Mouse (Mus musculus): Measurements from ENCODE around the gene Hils1. TPM values are rescaled to one million over a fixed set of nuclear protein-coding genes. Genes with fewer than 3 reads are reported as not detected.

Gene Hils1
- polyA plus RNA-seq, 1 experiment from 2014 or later = not detected

- H3K4me3 ChIP-seq (ENCODE audit: low read depth, low read length) = no peak overlapping the region
- H3K9me3 ChIP-seq (ENCODE audit: control insufficient read depth, low read length) = no peaks in the 10 kb centered on the region
- H3K4me2 ChIP-seq (ENCODE audit: low read depth, low read length) = peak overlapping the region; percentile 43
- WGBS = 31% methylated on average over 9 of the region's 9 CpGs
- ATAC-seq (ENCODE audit: low read depth) = peak; percentile 71
- peak overlapping the region; percentile 43 for H3K9ac ChIP-seq (replicated peaks; ENCODE audit: low read depth, low read length)
- 0 out of 2 replicates have a peak, but pooled peaks cover 6% of the 10 kb centered on the region for H3K4me1 ChIP-seq (ENCODE audit: control insufficient read depth, insufficient read depth, low read length)
- no peaks in the 10 kb centered on the region for H3K27me3 ChIP-seq (ENCODE audit: control insufficient read depth, insufficient read depth, low read length)
- H3K27ac ChIP-seq (ENCODE audit: low read depth, low read length) = peak overlapping the region; percentile 91
- H3K36me3 ChIP-seq (ENCODE audit: control insufficient read depth, insufficient read depth, low read length) = no peaks in the 10 kb centered on the region
These were observed 11.0 kb downstream of the Hils1 start for GRCm38 (mm10) chr11:94978178-94978915.

- H3K36me3 ChIP-seq (ENCODE audit: control insufficient read depth, insufficient read depth, low read length) = no peaks in the 10 kb centered on the region
- H3K9me3 ChIP-seq (ENCODE audit: control insufficient read depth, low read length) = no peaks in the 10 kb centered on the region
- H3K4me1 ChIP-seq (ENCODE audit: control insufficient read depth, insufficient read depth, low read length) = 0 out of 2 replicates have a peak, but pooled peaks cover 6% of the 10 kb centered on the region
- H3K4me3 ChIP-seq (ENCODE audit: low read depth, low read length) = peak overlapping the region; percentile 8
- H3K9ac ChIP-seq (replicated peaks; ENCODE audit: low read depth, low read length) = peak overlapping the region; percentile 43; the same call in 1 of the 2 replicates
- under 1% methylated on average over 20 of the region's 20 CpGs for WGBS
- H3K27ac ChIP-seq (ENCODE audit: low read depth, low read length) = peak overlapping the region; percentile 91
- peak overlapping the region; percentile 43 for H3K4me2 ChIP-seq (ENCODE audit: low read depth, low read length)
- ATAC-seq (ENCODE audit: low read depth) = peak; percentile 95
- no peaks in the 10 kb centered on the region for H3K27me3 ChIP-seq (ENCODE audit: control insufficient read depth, insufficient read depth, low read length)
These were observed 11.6 kb downstream of the Hils1 start for GRCm38 (mm10) chr11:94978947-94979346.

- Histone ChIP-seq H3K27me3 (ENCODE audit: control insufficient read depth, insufficient read depth, low read length) (no peaks in the 10 kb centered on the region), H3K9ac (replicated peaks; ENCODE audit: low read depth, low read length) (0 out of 2 replicates have a peak overlapping the region, but pooled peaks have one; percentile 26), H3K4me1 (ENCODE audit: control insufficient read depth, insufficient read depth, low read length) (0 out of 2 replicates have a peak, but pooled peaks cover 6% of the 10 kb centered on the region), H3K36me3 (ENCODE audit: control insufficient read depth, insufficient read depth, low read length) (no peaks in the 10 kb centered on the region), H3K9me3 (ENCODE audit: control insufficient read depth, low read length) (no peaks in the 10 kb centered on the region), H3K4me3 (ENCODE audit: low read depth, low read length) (peak overlapping the region; percentile 8), H3K27ac (ENCODE audit: low read depth, low read length) (peak overlapping the region; percentile 46; the same call in 1 of the 2 replicates), H3K4me2 (ENCODE audit: low read depth, low read length) (peak overlapping the region; percentile 43)
- WGBS = 76% methylated on average over 11 of the region's 11 CpGs
- ATAC-seq (ENCODE audit: low read depth) = peak; percentile 3; the same call in 1 of the 2 replicates
These were observed 12.2 kb downstream of the Hils1 start for GRCm38 (mm10) chr11:94979462-94980179.

GRCm38 (mm10) chr11:94985140-94985539 lies 17.7 kb downstream of the Hils1 start:
- H3K4me3 ChIP-seq (ENCODE audit: low read depth, low read length) = no peak overlapping the region
- H3K4me2 ChIP-seq (ENCODE audit: low read depth, low read length) = no peak overlapping the region
- H3K27me3 ChIP-seq (ENCODE audit: control insufficient read depth, insufficient read depth, low read length) = no peaks in the 10 kb centered on the region
- no peak overlapping the region for H3K9ac ChIP-seq (replicated peaks; ENCODE audit: low read depth, low read length)
- H3K36me3 ChIP-seq (ENCODE audit: control insufficient read depth, insufficient read depth, low read length) = no peaks in the 10 kb centered on the region
- no peaks in the 10 kb centered on the region for H3K9me3 ChIP-seq (ENCODE audit: control insufficient read depth, low read length)
- peaks cover 12% of the 10 kb centered on the region for H3K4me1 ChIP-seq (ENCODE audit: control insufficient read depth, insufficient read depth, low read length)
- 41% methylated on average over 1 of the region's 1 CpGs for WGBS
- no peak for ATAC-seq (ENCODE audit: low read depth)
- no peak overlapping the region for H3K27ac ChIP-seq (ENCODE audit: low read depth, low read length)

GRCm38 (mm10) chr11:94985822-94986221 lies 18.4 kb downstream of the Hils1 start:
- Histone ChIP-seq H3K4me1 (ENCODE audit: control insufficient read depth, insufficient read depth, low read length) (peaks cover 15% of the 10 kb centered on the region), H3K27ac (ENCODE audit: low read depth, low read length) (no peak overlapping the region), H3K4me2 (ENCODE audit: low read depth, low read length) (no peak overlapping the region), H3K9me3 (ENCODE audit: control insufficient read depth, low read length) (no peaks in the 10 kb centered on the region), H3K9ac (replicated peaks; ENCODE audit: low read depth, low read length) (no peak overlapping the region), H3K27me3 (ENCODE audit: control insufficient read depth, insufficient read depth, low read length) (no peaks in the 10 kb centered on the region), H3K36me3 (ENCODE audit: control insufficient read depth, insufficient read depth, low read length) (no peaks in the 10 kb centered on the region), H3K4me3 (ENCODE audit: low read depth, low read length) (no peak overlapping the region)
- ATAC-seq (ENCODE audit: low read depth) = no peak
- 75% methylated on average over 5 of the region's 5 CpGs for WGBS

GRCm38 (mm10) chr11:94986435-94986834 lies 19.0 kb downstream of the Hils1 start:
- 71% methylated on average over 2 of the region's 2 CpGs for WGBS
- no peak overlapping the region for H3K27ac ChIP-seq (ENCODE audit: low read depth, low read length)
- no peak overlapping the region for H3K9ac ChIP-seq (replicated peaks; ENCODE audit: low read depth, low read length)
- no peak overlapping the region for H3K4me3 ChIP-seq (ENCODE audit: low read depth, low read length)
- no peak overlapping the region for H3K4me2 ChIP-seq (ENCODE audit: low read depth, low read length)
- ATAC-seq (ENCODE audit: low read depth) = no peak
- H3K36me3 ChIP-seq (ENCODE audit: control insufficient read depth, insufficient read depth, low read length) = no peaks in the 10 kb centered on the region
- H3K4me1 ChIP-seq (ENCODE audit: control insufficient read depth, insufficient read depth, low read length) = peaks cover 15% of the 10 kb centered on the region
- no peaks in the 10 kb centered on the region for H3K27me3 ChIP-seq (ENCODE audit: control insufficient read depth, insufficient read depth, low read length)
- no peaks in the 10 kb centered on the region for H3K9me3 ChIP-seq (ENCODE audit: control insufficient read depth, low read length)

DNA sequence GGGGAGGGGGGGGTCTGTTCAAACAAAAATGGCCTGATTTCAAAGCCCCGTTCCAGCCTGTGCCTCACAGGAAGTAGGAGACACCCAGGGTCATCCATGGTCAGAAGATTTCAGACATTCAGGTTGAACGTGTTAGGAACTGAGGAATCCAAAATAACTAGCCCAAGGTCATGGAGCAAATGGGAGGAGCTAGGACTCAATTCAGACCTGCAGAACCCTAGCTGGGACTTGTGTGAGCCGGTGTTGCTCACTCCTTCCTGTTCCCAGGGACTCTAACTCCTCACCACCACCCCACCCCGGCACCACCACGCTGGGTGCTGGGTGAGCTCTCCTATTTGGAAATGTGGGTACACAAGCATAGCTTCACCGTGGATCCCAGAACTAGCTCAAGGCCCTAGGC lies 19.9 kb downstream of the Hils1 start:
- no peak overlapping the region for H3K4me3 ChIP-seq (ENCODE audit: low read depth, low read length)
- no peaks in the 10 kb centered on the region for H3K36me3 ChIP-seq (ENCODE audit: control insufficient read depth, insufficient read depth, low read length)
- ATAC-seq (ENCODE audit: low read depth) = no peak
- 63% methylated on average over 6 of the region's 6 CpGs for WGBS
- peaks cover 17% of the 10 kb centered on the region for H3K4me1 ChIP-seq (ENCODE audit: control insufficient read depth, insufficient read depth, low read length)
- no peak overlapping the region for H3K27ac ChIP-seq (ENCODE audit: low read depth, low read length)
- no peak overlapping the region for H3K9ac ChIP-seq (replicated peaks; ENCODE audit: low read depth, low read length)
- peaks cover 3% of the 10 kb centered on the region; the same call in 1 of the 2 replicates for H3K27me3 ChIP-seq (ENCODE audit: control insufficient read depth, insufficient read depth, low read length)
- no peaks in the 10 kb centered on the region for H3K9me3 ChIP-seq (ENCODE audit: control insufficient read depth, low read length)
- H3K4me2 ChIP-seq (ENCODE audit: low read depth, low read length) = no peak overlapping the region

GRCm38 (mm10) chr11:94987851-94988250 lies 20.5 kb downstream of the Hils1 start:
- 82% methylated on average over 8 of the region's 8 CpGs for WGBS

More at GRCm38 (mm10) chr11:94987851-94988250, 20.5 kb downstream of the Hils1 start:
- H3K4me1 ChIP-seq (ENCODE audit: control insufficient read depth, insufficient read depth, low read length) = peaks cover 19% of the 10 kb centered on the region
- no peak overlapping the region for H3K4me2 ChIP-seq (ENCODE audit: low read depth, low read length)
- no peaks in the 10 kb centered on the region for H3K36me3 ChIP-seq (ENCODE audit: control insufficient read depth, insufficient read depth, low read length)
- H3K4me3 ChIP-seq (ENCODE audit: low read depth, low read length) = no peak overlapping the region
- ATAC-seq (ENCODE audit: low read depth) = no peak
- no peak overlapping the region for H3K9ac ChIP-seq (replicated peaks; ENCODE audit: low read depth, low read length)
- H3K27me3 ChIP-seq (ENCODE audit: control insufficient read depth, insufficient read depth, low read length) = peaks cover 4% of the 10 kb centered on the region; the same call in 1 of the 2 replicates
- H3K9me3 ChIP-seq (ENCODE audit: control insufficient read depth, low read length) = no peaks in the 10 kb centered on the region
- H3K27ac ChIP-seq (ENCODE audit: low read depth, low read length) = no peak overlapping the region

All from neural tube, embryonic 14.5 days (tissue).